Mouse (Mus musculus) megakaryocyte-erythroid progenitor cell, adult 5-6 weeks (primary cell): ENCODE data around the gene Sncb. TPM values are rescaled to one million over a fixed set of nuclear protein-coding genes. Genes with fewer than 3 reads are reported as not detected.

Source experiments
- ATAC-seq: replicated peaks from 2 replicates; pipeline ENCODE4 v1.8.0; 2016; ENCODE audit warnings: mild to moderate bottlenecking, inconsistent platforms; ENCODE audit not compliant: severe bottlenecking, poor library complexity, low FRiP score, low TSS enrichment
- total RNA-seq, 2 experiments: library from RNA; stranded (forward) in 1 of 2; stranded (reverse) in 1 of 2; fragments of 200-1000, 215-1000 nt in 1 of 2; fragments of >200 nt in 1 of 2; fragmentation: Nextera tagmentation in 1 of 2; gene quantifications; 2 replicates each; pipeline ENCODE4 v1.2.3; 2014 to 2017

Gene Sncb
- total RNA-seq, 2 experiments from 2014 or later = not detected

GRCm38 (mm10) chr13:54752656-54753055 is 13.7 kb downstream of the Sncb start:
- no peak for ATAC-seq

DNA sequence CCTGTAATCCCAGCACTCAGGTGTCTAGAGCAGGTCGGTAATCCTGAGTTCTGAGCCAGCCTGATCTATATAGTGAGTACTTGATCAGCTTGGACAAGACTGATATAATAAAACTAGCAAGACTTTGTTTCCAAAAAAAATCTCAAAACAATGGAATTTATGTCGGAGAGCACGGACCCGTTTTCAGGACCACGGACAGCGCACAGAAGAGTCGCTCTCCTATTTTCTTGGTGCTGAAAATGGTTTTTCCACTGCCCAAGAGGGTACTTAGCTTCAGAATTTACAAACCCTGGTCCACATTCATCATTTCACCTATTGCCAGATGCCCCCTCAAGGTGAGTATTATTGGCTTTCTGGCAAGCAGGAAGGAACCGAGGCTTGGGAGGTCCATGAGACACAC is 15.7 kb downstream of the Sncb start:
- ATAC-seq = no peak

DNA sequence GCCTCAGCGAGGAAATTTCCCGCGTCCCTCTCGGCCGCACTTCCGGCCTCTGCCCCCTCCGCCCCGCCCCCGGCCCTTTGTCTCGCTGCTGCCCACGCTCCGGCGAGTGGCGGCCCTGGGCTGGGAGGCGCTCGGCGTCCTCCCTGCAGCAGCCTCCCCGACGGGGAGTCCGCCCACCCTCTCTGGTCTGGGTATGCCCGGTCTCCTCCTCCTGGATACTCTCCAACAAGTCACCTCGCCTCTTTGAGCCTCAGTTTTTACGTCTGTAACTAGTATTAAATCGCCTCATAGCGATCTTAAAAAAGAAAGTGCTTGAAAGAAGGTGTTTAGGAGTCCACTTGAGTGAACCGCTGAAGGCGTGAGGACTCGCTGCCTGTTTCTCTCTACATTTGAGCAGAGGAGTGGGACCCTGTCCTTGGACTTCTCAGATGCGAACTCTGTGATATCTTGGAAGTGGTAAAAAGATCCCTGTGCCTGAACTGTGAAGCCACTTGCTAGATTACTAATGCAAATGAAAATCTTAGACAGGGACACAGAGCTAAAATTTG is 16.5 kb downstream of the Sncb start, which contains the start of gene Gprin1:
TSS of gene Gprin1 (minus strand) at position 11 of the 548 bp plus-strand sequence.
- ATAC-seq = no peak

DNA sequence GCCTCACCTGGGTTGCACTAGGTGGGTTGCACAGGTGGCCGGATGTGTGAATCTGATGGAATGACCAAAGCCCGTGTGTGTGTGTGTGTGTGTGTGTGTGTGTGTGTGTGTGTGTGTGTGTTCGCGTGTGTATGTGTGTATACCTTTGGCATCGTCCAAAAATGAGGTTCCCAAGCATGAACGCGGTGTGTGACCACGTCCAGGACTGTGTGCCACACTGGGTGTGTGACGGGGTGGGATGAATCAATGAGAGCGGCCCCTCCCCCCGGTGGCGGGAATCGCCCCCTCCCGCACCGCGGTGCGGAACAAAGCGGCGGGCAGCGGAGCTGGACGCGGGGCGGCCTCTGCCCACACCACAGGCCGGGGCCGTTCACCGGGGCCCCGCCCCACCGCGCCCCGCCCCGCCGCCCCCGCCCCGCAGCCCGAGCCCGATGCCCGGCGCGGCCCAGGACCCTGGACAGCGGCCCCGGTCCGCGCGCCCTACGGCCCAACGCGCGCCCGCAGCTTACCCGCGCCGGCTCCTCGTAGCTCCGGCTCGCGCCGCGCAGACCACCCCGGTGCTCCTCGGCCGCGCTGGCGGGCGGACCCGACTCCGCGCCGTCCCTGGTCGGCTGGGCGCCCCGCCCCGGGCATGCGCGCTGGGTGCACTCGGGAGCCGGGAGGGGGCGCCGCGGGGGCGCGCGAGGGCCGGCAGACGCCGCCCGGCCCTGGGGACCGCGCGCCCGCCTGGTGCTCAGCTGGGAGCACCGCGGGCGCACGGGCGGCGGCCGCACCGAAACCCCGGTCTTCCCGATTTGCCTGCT is 17.1 kb downstream of the Sncb start:
- no peak for ATAC-seq

DNA sequence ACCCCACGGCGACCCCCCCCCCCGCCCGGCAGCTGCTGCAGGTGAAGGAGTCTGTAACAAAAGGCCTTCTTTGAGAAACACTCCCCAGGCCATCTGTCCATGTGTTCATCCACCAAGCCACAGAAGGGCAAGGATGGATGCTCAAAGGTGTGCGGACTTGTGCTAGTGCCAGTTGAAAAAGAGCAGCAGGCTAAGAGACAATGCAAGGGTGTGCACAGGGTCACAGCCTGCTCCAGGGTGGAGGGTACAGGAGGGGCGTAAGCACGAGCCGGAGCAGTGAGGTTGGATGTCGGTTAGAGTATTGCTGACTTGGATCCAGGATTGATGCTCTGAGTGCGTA is 17.7 kb downstream of the Sncb start:
- ATAC-seq = no peak

DNA sequence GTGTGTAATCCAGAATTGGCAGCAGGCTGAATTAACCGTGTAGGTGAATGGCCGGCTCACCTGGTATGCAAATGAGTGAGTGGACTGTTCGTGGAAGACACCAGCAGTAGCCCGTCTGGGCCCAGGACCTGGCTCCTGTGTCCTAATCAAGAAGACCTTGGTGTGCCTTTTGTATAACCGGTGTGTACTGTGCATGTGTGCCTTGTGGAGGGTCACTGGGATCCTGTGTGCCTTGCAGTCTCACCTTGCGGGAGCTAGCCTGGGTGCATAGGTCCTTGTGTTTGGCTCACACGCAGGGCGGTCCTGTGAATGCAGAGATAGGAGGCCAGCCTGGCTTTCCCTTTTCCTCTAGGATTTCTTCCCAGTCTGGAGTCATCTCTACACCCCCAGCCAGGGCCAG is 18.2 kb downstream of the Sncb start:
- no peak for ATAC-seq

DNA sequence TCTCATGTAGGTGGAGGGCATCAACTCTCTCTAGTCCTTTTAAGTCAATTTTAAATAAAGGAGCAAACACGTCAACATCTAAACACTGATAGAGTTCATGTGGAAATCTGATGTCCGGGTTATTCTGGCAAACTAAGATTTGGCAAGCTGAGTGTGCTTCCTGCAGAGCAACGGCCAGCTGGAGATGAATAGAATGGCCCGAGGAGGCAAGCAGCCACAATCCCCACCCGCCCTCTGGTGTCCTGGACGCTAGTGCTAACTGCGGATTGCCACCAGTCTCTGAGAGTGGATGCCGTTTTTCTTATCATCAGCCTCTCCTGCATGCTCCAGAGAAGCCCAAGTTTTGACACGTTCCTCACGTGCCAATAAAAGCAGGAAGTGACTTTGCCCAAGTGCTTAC is 19.5 kb downstream of the Sncb start:
- no peak for ATAC-seq

- ATAC-seq = no peak
These were observed 20.3 kb downstream of the Sncb start for GRCm38 (mm10) chr13:54746110-54746509.

DNA sequence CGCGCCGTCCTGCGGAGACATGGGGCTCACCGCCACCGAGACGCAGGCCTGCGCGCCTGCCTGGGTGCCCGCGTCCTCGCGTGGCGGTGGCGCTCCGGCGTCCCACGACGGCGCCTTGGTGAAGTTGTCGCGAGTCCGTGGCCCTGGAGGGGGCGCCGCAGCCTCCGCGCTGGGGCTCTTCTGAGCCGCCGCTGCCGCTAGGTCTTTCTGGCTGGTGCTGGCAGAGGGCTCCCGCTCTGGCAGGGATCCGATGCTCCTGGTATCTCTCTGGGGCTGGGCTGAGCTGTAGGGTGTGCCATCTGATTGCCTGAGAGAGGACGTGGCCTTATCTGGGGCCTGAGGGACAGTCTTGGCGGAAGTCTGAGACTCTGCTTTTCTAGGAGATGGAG is 28.2 kb downstream of the Sncb start:
- no peak for ATAC-seq

- no peak for ATAC-seq
These were observed 28.7 kb downstream of the Sncb start for GRCm38 (mm10) chr13:54737488-54738212.

- ATAC-seq = no peak
These were observed 29.5 kb downstream of the Sncb start for GRCm38 (mm10) chr13:54736931-54737330.

GRCm38 (mm10) chr13:54726131-54726530 is 40.3 kb downstream of the Sncb start:
- no peak for ATAC-seq

GRCm38 (mm10) chr13:54723143-54723542 is 43.3 kb downstream of the Sncb start:
- ATAC-seq = no peak

GRCm38 (mm10) chr13:54716916-54717315 is 49.5 kb downstream of the Sncb start:
- no peak for ATAC-seq

GRCm38 (mm10) chr13:54714996-54715395 is 51.4 kb downstream of the Sncb start:
- no peak for ATAC-seq

GRCm38 (mm10) chr13:54714393-54714792 is 52.0 kb downstream of the Sncb start:
- ATAC-seq = no peak

- no peak for ATAC-seq
These were observed 55.5 kb downstream of the Sncb start for GRCm38 (mm10) chr13:54710866-54711265.
